Mouse (Mus musculus) hindbrain, embryonic 14.5 days (tissue): ENCODE measurements around the gene Gm29423. TPM values are rescaled to one million over a fixed set of nuclear protein-coding genes. Genes with fewer than 3 reads are reported as not detected.
"Not testable (repeated sequence)": the region's sequence is repeated elsewhere in the genome, so short reads cannot be mapped to it uniquely, and the experiment has no call there.

Experiments
- ATAC-seq: fragments of 200-750 bp; cut with Nextera tagmentation; 2 replicates; pipeline ENCODE4 v1.8.0; 2017; ENCODE audit warnings: moderate number of reproducible peaks, mild to moderate bottlenecking, moderate TSS enrichment, moderate library complexity; ENCODE audit not compliant: low FRiP score
- DNase-seq: peaks from one replicate; pipeline ENCODE4 v3.0.0-alpha.2; 2015; ENCODE audit warnings: low spot score
- H3K27ac ChIP-seq: fragments of 300-500 bp; sonication (generic); 2 replicates; pipeline ENCODE4 v1.5.1; 2014; ENCODE audit warnings: mild to moderate bottlenecking, moderate library complexity
- H3K27me3 ChIP-seq: fragments of 300-500 bp; sonication (generic); 2 replicates; pipeline ENCODE4 v1.6.1; 2014; ENCODE audit warnings: mild to moderate bottlenecking, low read length, mixed read lengths; ENCODE audit not compliant: control insufficient read depth, insufficient read depth
- H3K36me3 ChIP-seq: fragments of 300-500 bp; sonication (generic); replicated peaks from 2 replicates; pipeline ENCODE4 v1.6.1; 2014; ENCODE audit not compliant: control insufficient read depth, insufficient read depth
- H3K4me1 ChIP-seq: fragments of 300-500 bp; sonication (generic); replicated peaks from 2 replicates; pipeline ENCODE4 v1.6.1; 2014; ENCODE audit warnings: antibody characterized with exemption, low read length, mixed read lengths; ENCODE audit not compliant: control insufficient read depth, insufficient read depth
- H3K4me2 ChIP-seq: fragments of 300-500 bp; sonication (generic); replicated peaks from 2 replicates; pipeline ENCODE4 v1.6.1; 2014; ENCODE audit warnings: mild to moderate bottlenecking, moderate library complexity
- H3K4me3 ChIP-seq: fragments of 300-500 bp; sonication (generic); replicated peaks from 2 replicates; pipeline ENCODE4 v1.5.1; 2014; ENCODE audit warnings: mild to moderate bottlenecking, low read length
- H3K9ac ChIP-seq: fragments of 300-500 bp; sonication (generic); 2 replicates; pipeline ENCODE4 v1.6.1; 2014
- H3K9me3 ChIP-seq: fragments of 300-500 bp; sonication (generic); 2 replicates; pipeline ENCODE4 v1.6.1; 2016; ENCODE audit warnings: low read length; ENCODE audit not compliant: control insufficient read depth
- WGBS: fragments of 180-500 bp; shearing (Covaris S2); extraction: QIAGEN DNeasy Blood & Tissue Kit; methylation state at CpG from one replicate; pipeline ENCODE4 v1.1.7; 2014; 5-methylcytosine and 5-hydroxymethylcytosine counted together
- polyA plus RNA-seq: library from polyadenylated mRNA; unstranded; fragments of >200 nt; fragmentation: Nextera tagmentation; extraction: Ambion mirVana; gene quantifications from 2 replicates; pipeline ENCODE4 v1.2.1, GENCODE M21; 2014

Gm29423 gene
- not detected in 2 replicates for polyA plus RNA-seq

DNA sequence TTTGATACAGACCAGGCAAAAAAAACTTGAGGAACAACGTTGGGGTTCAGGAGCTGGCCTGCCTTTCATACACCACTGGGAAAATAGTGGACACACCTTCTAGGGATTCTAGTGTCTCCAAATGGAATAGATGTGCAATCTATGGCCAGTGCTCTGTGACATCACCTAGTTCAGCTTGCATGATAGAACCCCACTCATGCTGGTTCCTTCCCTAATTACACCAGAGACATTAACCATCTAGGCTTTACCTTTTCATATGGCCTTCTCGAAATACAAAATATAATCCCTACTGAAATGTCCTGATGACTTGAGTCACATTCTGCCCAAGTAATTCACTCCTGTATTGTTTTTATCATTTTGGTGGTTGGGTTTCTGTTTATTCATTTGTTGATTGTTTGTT is at the start of gene Gm29423, which contains the start of gene Gm29644:
Gene Gm29423 (minus strand): TSS at position 101 of the 400 bp plus-strand sequence.
Gene Gm29644 (minus strand): TSS at position 157 of the 400 bp plus-strand sequence.
- no CpG with 5 or more reads among the region's 2 CpGs for WGBS
- not testable (repeated sequence) for H3K9ac ChIP-seq, H3K4me2 ChIP-seq, H3K4me3 ChIP-seq, H3K4me1 ChIP-seq, H3K27ac ChIP-seq, H3K36me3 ChIP-seq, DNase-seq, ATAC-seq, H3K27me3 ChIP-seq, H3K9me3 ChIP-seq

DNA sequence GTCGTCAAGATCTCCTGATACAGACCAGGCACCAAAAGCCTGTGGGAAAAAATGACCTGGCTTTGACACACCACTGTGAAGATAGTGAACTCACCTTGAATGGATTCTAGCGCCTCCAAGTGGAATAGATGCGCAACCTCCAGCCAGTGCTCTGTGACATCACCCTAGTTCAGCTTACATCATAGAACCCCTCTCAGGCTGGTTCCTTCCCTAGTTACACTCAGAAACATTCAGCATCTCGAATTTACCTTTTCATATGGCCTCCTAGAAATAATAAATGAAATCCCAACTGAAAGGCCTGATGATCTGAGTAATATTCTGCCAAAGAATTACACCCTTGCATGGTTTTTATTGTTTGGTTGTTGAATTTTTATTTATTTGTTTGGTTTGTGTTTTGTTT is 29.5 kb downstream of the Gm29423 start, which contains the start of gene Gm21118:
Gene Gm21118 (minus strand): TSS at position 101 of the 400 bp plus-strand sequence.
- not testable (repeated sequence) for H3K4me3 ChIP-seq, H3K4me2 ChIP-seq, H3K27ac ChIP-seq, ATAC-seq, H3K9ac ChIP-seq, H3K36me3 ChIP-seq, H3K27me3 ChIP-seq, DNase-seq, H3K9me3 ChIP-seq, H3K4me1 ChIP-seq
- WGBS = no CpG with 5 or more reads among the region's 4 CpGs

Other genes with a start within 250 kb of the Gm29423 start
- gene Gm21118, start 29.6 kb downstream of the Gm29423 start, polyA plus RNA-seq = not detected in 2 replicates
- not detected in 2 replicates for gene Gm29644, start 56 bp upstream of the Gm29423 start, polyA plus RNA-seq
- gene Gm20888, start 138.6 kb upstream of the Gm29423 start, polyA plus RNA-seq = not detected in 2 replicates